Comparison of ENCODE assay signal across 9 mouse cellular contexts in genomic region chr7:24175337-24175711, GRCm38 (mm10). TPM values are rescaled to one million over a fixed set of nuclear protein-coding genes. Genes with fewer than 3 reads are reported as not detected.
DNase-seq lines count a peak whose midpoint lies in the region; ATAC-seq lines count a peak whose summit lies in the region.
"Had no signal": no experiment of that assay in that cellular context is flagged by ENCODE, and none has a peak within 500 bp of the region (broad histone marks: within the 10 kb centered on the region; RNA-seq: fewer than 3 reads in every experiment).

No protein-coding gene starts in this region.

- no peak for DNase-seq in kidney, postnatal 4 days
- no peak for DNase-seq in embryonic facial prominence, embryonic 10.5 days (ENCODE audit: low spot score)
- DNase-seq in hindbrain, embryonic 14.5 days (ENCODE audit: low spot score) = no peak
- no peak for DNase-seq in gastrocnemius, adult 18-20 months (ENCODE audit: low spot score)
- no peak for DNase-seq in gastrocnemius, postnatal 25 days

- 53% methylated on average over 6 of the region's 6 CpGs for WGBS in kidney, embryonic 14.5 days
- 58% methylated on average over 6 of the region's 6 CpGs for WGBS in embryonic facial prominence, embryonic 10.5 days
- 65% methylated on average over 6 of the region's 6 CpGs for whole genome bisulfite sequencing in hindbrain, embryonic 14.5 days
- 62% methylated on average over 6 of the region's 6 CpGs for WGBS in midbrain, embryonic 12.5 days

- H3K4me3 ChIP-seq in kidney, embryonic 14.5 days (ENCODE audit: low read length) = peak overlapping the region; percentile 56
- H3K4me3 ChIP-seq in embryonic facial prominence, embryonic 10.5 days = peak overlapping the region; percentile 65
- peak overlapping the region; percentile 48 for H3K4me3 ChIP-seq in hindbrain, embryonic 14.5 days (replicated peaks; ENCODE audit: low read length)
- H3K4me3 ChIP-seq in midbrain, embryonic 12.5 days = peak overlapping the region; percentile 58

- H3K4me2 ChIP-seq in kidney, embryonic 14.5 days (replicated peaks; ENCODE audit: low read depth, low read length) = peak overlapping the region; percentile 43
- peak overlapping the region; percentile 50 for H3K4me2 ChIP-seq in hindbrain, embryonic 14.5 days (replicated peaks)
- peak overlapping the region; percentile 57 for H3K4me2 ChIP-seq in midbrain, embryonic 12.5 days (replicated peaks)

- no peak for ATAC-seq in kidney, embryonic 14.5 days (ENCODE audit: low FRiP score, low TSS enrichment)
- no peak for ATAC-seq in hindbrain, embryonic 14.5 days (ENCODE audit: low FRiP score)
- no peak; the same call in 1 of the 2 replicates for ATAC-seq in midbrain, embryonic 12.5 days (ENCODE audit: low FRiP score, low read depth)
- ATAC-seq in activated CD4-positive, CD25-positive, alpha-beta regulatory T cell, adult 4 months = no peak

- no peaks in the 10 kb centered on the region for H3K36me3 ChIP-seq in kidney, embryonic 14.5 days (ENCODE audit: control insufficient read depth, insufficient read depth, low read length)
- no peaks in the 10 kb centered on the region for H3K36me3 ChIP-seq in embryonic facial prominence, embryonic 10.5 days (replicated peaks)
- H3K36me3 ChIP-seq in hindbrain, embryonic 14.5 days (replicated peaks; ENCODE audit: control insufficient read depth, insufficient read depth) = no peaks in the 10 kb centered on the region
- H3K36me3 ChIP-seq in midbrain, embryonic 12.5 days = no peaks in the 10 kb centered on the region
- H3K36me3 ChIP-seq: G1E had no signal

- H3K9me3 ChIP-seq in kidney, embryonic 14.5 days (ENCODE audit: control insufficient read depth, low read length) = no peaks in the 10 kb centered on the region
- no peaks in the 10 kb centered on the region for H3K9me3 ChIP-seq in embryonic facial prominence, embryonic 10.5 days
- no peaks in the 10 kb centered on the region for H3K9me3 ChIP-seq in hindbrain, embryonic 14.5 days (ENCODE audit: control insufficient read depth, low read length)
- H3K9me3 ChIP-seq in midbrain, embryonic 12.5 days = no peaks in the 10 kb centered on the region
- H3K9me3 ChIP-seq: G1E had no signal

- no peaks in the 10 kb centered on the region for H3K27me3 ChIP-seq in kidney, embryonic 14.5 days (ENCODE audit: control insufficient read depth, insufficient read depth, low read length)
- H3K27me3 ChIP-seq in embryonic facial prominence, embryonic 10.5 days (replicated peaks; ENCODE audit: low read depth, poor library complexity, severe bottlenecking) = no peaks in the 10 kb centered on the region
- no peaks in the 10 kb centered on the region for H3K27me3 ChIP-seq in hindbrain, embryonic 14.5 days (ENCODE audit: control insufficient read depth, insufficient read depth, low read length)
- no peaks in the 10 kb centered on the region for H3K27me3 ChIP-seq in midbrain, embryonic 12.5 days

- H3K9ac ChIP-seq in kidney, embryonic 14.5 days (ENCODE audit: low read depth, low read length) = peak overlapping the region; percentile 68
- H3K9ac ChIP-seq in hindbrain, embryonic 14.5 days = peak overlapping the region; percentile 66; the same call in 1 of the 2 replicates
- peak overlapping the region; percentile 64 for H3K9ac ChIP-seq in midbrain, embryonic 12.5 days (replicated peaks)

- H3K27ac ChIP-seq in kidney, embryonic 14.5 days (ENCODE audit: low read depth, low read length) = no peak overlapping the region
- peak overlapping the region; percentile 89 for H3K27ac ChIP-seq in embryonic facial prominence, embryonic 10.5 days (replicated peaks)
- no peak overlapping the region for H3K27ac ChIP-seq in hindbrain, embryonic 14.5 days
- H3K27ac ChIP-seq in midbrain, embryonic 12.5 days (replicated peaks) = no peak overlapping the region

- no peaks in the 10 kb centered on the region for H3K4me1 ChIP-seq in kidney, embryonic 14.5 days (ENCODE audit: control insufficient read depth, insufficient read depth, low read length)
- peaks cover 4% of the 10 kb centered on the region; the same call in 1 of the 2 replicates for H3K4me1 ChIP-seq in embryonic facial prominence, embryonic 10.5 days
- H3K4me1 ChIP-seq in hindbrain, embryonic 14.5 days (replicated peaks; ENCODE audit: control insufficient read depth, insufficient read depth, low read length) = no peaks in the 10 kb centered on the region
- no peaks in the 10 kb centered on the region for H3K4me1 ChIP-seq in midbrain, embryonic 12.5 days

RNA-seq across cellular contexts. Expression of gene Zfp114, which starts 0.5 kb away (rescaled TPM):
- 4.1 and 6.1 TPM in 2 replicates for polyA plus RNA-seq in kidney, embryonic 14.5 days (2014; fragmentation: Nextera tagmentation; extraction: Ambion mirVana)
- 4.8 and 5.2 TPM in 2 replicates for polyA plus RNA-seq in embryonic facial prominence, embryonic 10.5 days (2016; fragmentation: Nextera tagmentation; extraction: Ambion mirVana)
- 3.7 and 4.0 TPM in 2 replicates for polyA plus RNA-seq in hindbrain, embryonic 14.5 days (2014; fragmentation: Nextera tagmentation; extraction: Ambion mirVana)
- polyA plus RNA-seq in midbrain, embryonic 12.5 days (2016; fragmentation: Nextera tagmentation; extraction: Ambion mirVana) = 6.1 and 7.4 TPM in 2 replicates
- polyA plus RNA-seq in activated CD4-positive, CD25-positive, alpha-beta regulatory T cell, adult 4 months (2017; shearing (Covaris generic)) = under 1 TPM; 0.51 to 0.62 TPM
- total RNA-seq in gastrocnemius, adult 18-20 months (2021) = under 1 TPM; 0.07 to 0.28 TPM
- total RNA-seq in gastrocnemius, postnatal 25 days (2021) = not detected
- polyA plus RNA-seq: G1E had no signal

RNA-seq across cellular contexts. Expression of gene Zfp111, which starts 35.9 kb away (rescaled TPM):
- 6.8 and 12.0 TPM in 2 replicates for polyA plus RNA-seq in kidney, embryonic 14.5 days (2014; fragmentation: Nextera tagmentation; extraction: Ambion mirVana)
- polyA plus RNA-seq in embryonic facial prominence, embryonic 10.5 days (2016; fragmentation: Nextera tagmentation; extraction: Ambion mirVana) = 10.7 and 11.1 TPM in 2 replicates
- polyA plus RNA-seq in hindbrain, embryonic 14.5 days (2014; fragmentation: Nextera tagmentation; extraction: Ambion mirVana) = 4.0 and 5.5 TPM in 2 replicates
- polyA plus RNA-seq in midbrain, embryonic 12.5 days (2016; fragmentation: Nextera tagmentation; extraction: Ambion mirVana) = 8.3 and 10.7 TPM in 2 replicates
- under 1 TPM; 0.58 to 0.78 TPM for polyA plus RNA-seq in activated CD4-positive, CD25-positive, alpha-beta regulatory T cell, adult 4 months (2017; shearing (Covaris generic))
- 1 to 10 TPM; 2.3 to 2.4 TPM for total RNA-seq in gastrocnemius, adult 18-20 months (2021)
- 1 to 10 TPM; 2.5 to 2.6 TPM for total RNA-seq in gastrocnemius, postnatal 25 days (2021)

RNA-seq across cellular contexts. Expression of gene Zfp235, which starts 41.4 kb away (rescaled TPM):
- 14.8 and 16.8 TPM in 2 replicates for polyA plus RNA-seq in kidney, embryonic 14.5 days (2014; fragmentation: Nextera tagmentation; extraction: Ambion mirVana)
- polyA plus RNA-seq in embryonic facial prominence, embryonic 10.5 days (2016; fragmentation: Nextera tagmentation; extraction: Ambion mirVana) = 15.3 and 15.7 TPM in 2 replicates
- polyA plus RNA-seq in hindbrain, embryonic 14.5 days (2014; fragmentation: Nextera tagmentation; extraction: Ambion mirVana) = 26.1 and 28.8 TPM in 2 replicates
- polyA plus RNA-seq in midbrain, embryonic 12.5 days (2016; fragmentation: Nextera tagmentation; extraction: Ambion mirVana) = 15.3 and 17.1 TPM in 2 replicates
- polyA plus RNA-seq in activated CD4-positive, CD25-positive, alpha-beta regulatory T cell, adult 4 months (2017; shearing (Covaris generic)) = 10 to 100 TPM; 10.9 to 15.5 TPM
- 1 to 10 TPM; 3.5 TPM for total RNA-seq in gastrocnemius, adult 18-20 months (2021)
- 1 to 10 TPM; 4.1 to 4.6 TPM for total RNA-seq in gastrocnemius, postnatal 25 days (2021)
